Mouse (Mus musculus): ENCODE results near the gene Olfr466. TPM values are rescaled to one million over a fixed set of nuclear protein-coding genes. Genes with fewer than 3 reads are reported as not detected.

Olfr466 gene
- total and polyA plus RNA-seq, 3 experiments: not detected

Other genes with a start within 250 kb of the Olfr466 start
- gene Cntnap3, start 246.3 kb upstream of the Olfr466 start, total RNA-seq (2012; rRNA removed): not detected in 2 replicates
- gene Cntnap3, start 246.3 kb upstream of the Olfr466 start, total RNA-seq (2014; rRNA removed): not detected in 2 replicates
- not detected in 2 replicates for gene Cntnap3, start 246.3 kb upstream of the Olfr466 start, polyA plus RNA-seq (2012; ENCODE audit: insufficient read length, low read depth)
- gene Spata31, start 232.8 kb upstream of the Olfr466 start, total RNA-seq (2012; rRNA removed): not detected in 2 replicates
- not detected in 2 replicates for gene Spata31, start 232.8 kb upstream of the Olfr466 start, total RNA-seq (2014; rRNA removed)
- gene Spata31, start 232.8 kb upstream of the Olfr466 start, polyA plus RNA-seq (2012; ENCODE audit: insufficient read length, low read depth): not detected in 2 replicates
- gene Spata31d1c, start 117.2 kb upstream of the Olfr466 start, total RNA-seq (2012; rRNA removed): not detected in 2 replicates
- gene Spata31d1c, start 117.2 kb upstream of the Olfr466 start, total RNA-seq (2014; rRNA removed): not detected in 2 replicates
- not detected in 2 replicates for gene Spata31d1c, start 117.2 kb upstream of the Olfr466 start, polyA plus RNA-seq (2012; ENCODE audit: insufficient read length, low read depth)
- not detected in 2 replicates for gene Prss47, start 97.5 kb upstream of the Olfr466 start, total RNA-seq (2012; rRNA removed)
- gene Prss47, start 97.5 kb upstream of the Olfr466 start, total RNA-seq (2014; rRNA removed): not detected in 2 replicates
- not detected in 2 replicates for gene Prss47, start 97.5 kb upstream of the Olfr466 start, polyA plus RNA-seq (2012; ENCODE audit: insufficient read length, low read depth)
- 26.1 and 28.0 TPM in 2 replicates for gene Mfsd14b, start 37.3 kb upstream of the Olfr466 start, total RNA-seq (2012; rRNA removed)
- 51.5 and 54.3 TPM in 2 replicates for gene Mfsd14b, start 37.3 kb upstream of the Olfr466 start, total RNA-seq (2014; rRNA removed)
- 20.1 and 25.5 TPM in 2 replicates for gene Mfsd14b, start 37.3 kb upstream of the Olfr466 start, polyA plus RNA-seq (2012; ENCODE audit: insufficient read length, low read depth)
- gene Olfr465-ps1, start 12.2 kb upstream of the Olfr466 start, total RNA-seq (2012; rRNA removed): not detected in 2 replicates
- not detected in 2 replicates for gene Olfr465-ps1, start 12.2 kb upstream of the Olfr466 start, total RNA-seq (2014; rRNA removed)
- not detected in 2 replicates for gene Olfr465-ps1, start 12.2 kb upstream of the Olfr466 start, polyA plus RNA-seq (2012; ENCODE audit: insufficient read length, low read depth)
- not detected in 2 replicates for gene Nlrp4f, start 55.7 kb downstream of the Olfr466 start, total RNA-seq (2012; rRNA removed)
- not detected in 2 replicates for gene Nlrp4f, start 55.7 kb downstream of the Olfr466 start, total RNA-seq (2014; rRNA removed)
- gene Nlrp4f, start 55.7 kb downstream of the Olfr466 start, polyA plus RNA-seq (2012; ENCODE audit: insufficient read length, low read depth): 0.10 and 0.46 TPM in 2 replicates
- not detected in 2 replicates for gene Gm10775, start 109.3 kb downstream of the Olfr466 start, total RNA-seq (2012; rRNA removed)
- not detected in 2 replicates for gene Gm10775, start 109.3 kb downstream of the Olfr466 start, total RNA-seq (2014; rRNA removed)
- not detected in 2 replicates for gene Gm10775, start 109.3 kb downstream of the Olfr466 start, polyA plus RNA-seq (2012; ENCODE audit: insufficient read length, low read depth)
- 11.1 and 12.6 TPM in 2 replicates for gene Zfp369, start 128.6 kb downstream of the Olfr466 start, total RNA-seq (2012; rRNA removed)
- 9.9 and 10.3 TPM in 2 replicates for gene Zfp369, start 128.6 kb downstream of the Olfr466 start, total RNA-seq (2014; rRNA removed)
- 6.4 and 8.4 TPM in 2 replicates for gene Zfp369, start 128.6 kb downstream of the Olfr466 start, polyA plus RNA-seq (2012; ENCODE audit: insufficient read length, low read depth)